Mouse (Mus musculus): ENCODE data around the gene Gm4305.
"Not testable (repeated sequence)": the region's sequence is repeated elsewhere in the genome, so short reads cannot be mapped to it uniquely, and the experiment has no call there.

The Gm4305 gene

DNA sequence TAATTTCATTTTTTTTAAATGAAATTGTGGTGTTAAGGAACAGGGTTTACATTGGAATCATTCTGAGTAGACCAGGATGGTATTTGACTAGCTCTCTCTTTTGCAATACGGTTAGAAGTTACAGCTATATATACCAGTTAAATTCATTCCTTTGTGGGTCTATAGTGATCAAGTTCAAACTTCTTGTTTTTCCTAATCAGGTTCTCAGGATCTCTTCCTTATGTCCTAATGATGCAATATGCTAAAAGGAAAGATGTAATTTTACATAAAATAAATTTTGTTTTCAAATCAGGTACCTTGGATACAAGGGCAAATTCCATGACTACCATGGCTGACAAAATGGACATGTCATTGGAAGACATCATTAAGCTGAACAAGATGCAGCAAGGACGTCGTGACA, at the start of gene Gm4305:
Gene Gm4305 (plus strand): TSS at position 301 of the 400 bp plus-strand sequence.
- not testable (repeated sequence) for DNase-seq (ENCODE audit: extremely low spot score)

DNA sequence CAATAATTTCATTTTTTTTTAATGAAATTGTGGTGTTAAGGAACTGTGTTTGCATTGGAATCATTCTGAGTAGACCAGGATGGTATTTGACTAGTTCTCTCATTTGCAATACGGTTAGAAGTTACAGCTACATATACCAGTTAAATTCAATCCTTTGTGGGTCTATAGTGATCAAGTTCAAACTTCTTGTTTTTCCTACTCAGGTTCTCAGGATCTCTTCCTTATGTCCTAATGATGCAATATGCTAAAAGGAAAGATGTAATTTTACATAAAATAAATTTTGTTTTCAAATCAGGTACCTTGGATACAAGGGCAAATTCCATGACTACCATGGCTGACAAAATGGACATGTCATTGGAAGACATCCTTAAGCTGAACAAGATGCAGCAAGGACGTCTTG, 15.5 kb upstream of the Gm4305 start, which contains the start of gene Gm4301:
Gene Gm4301 (plus strand): TSS at position 301 of the 400 bp plus-strand sequence.
- not testable (repeated sequence) for DNase-seq (ENCODE audit: extremely low spot score)

DNA sequence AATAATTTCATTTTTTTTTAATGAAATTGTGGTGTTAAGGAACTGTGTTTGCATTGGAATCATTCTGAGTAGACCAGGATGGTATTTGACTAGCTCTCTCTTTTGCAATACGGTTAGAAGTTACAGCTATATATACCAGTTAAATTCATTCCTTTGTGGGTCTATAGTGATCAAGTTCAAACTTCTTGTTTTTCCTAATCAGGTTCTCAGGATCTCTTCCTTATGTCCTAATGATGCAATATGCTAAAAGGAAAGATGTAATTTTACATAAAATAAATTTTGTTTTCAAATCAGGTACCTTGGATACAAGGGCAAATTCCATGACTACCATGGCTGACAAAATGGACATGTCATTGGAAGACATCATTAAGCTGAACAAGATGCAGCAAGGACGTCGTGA, 10.4 kb upstream of the Gm4305 start, which contains the start of gene Gm4302:
Gene Gm4302 (plus strand): TSS at position 301 of the 400 bp plus-strand sequence.
- not testable (repeated sequence) for DNase-seq (ENCODE audit: extremely low spot score)

DNA sequence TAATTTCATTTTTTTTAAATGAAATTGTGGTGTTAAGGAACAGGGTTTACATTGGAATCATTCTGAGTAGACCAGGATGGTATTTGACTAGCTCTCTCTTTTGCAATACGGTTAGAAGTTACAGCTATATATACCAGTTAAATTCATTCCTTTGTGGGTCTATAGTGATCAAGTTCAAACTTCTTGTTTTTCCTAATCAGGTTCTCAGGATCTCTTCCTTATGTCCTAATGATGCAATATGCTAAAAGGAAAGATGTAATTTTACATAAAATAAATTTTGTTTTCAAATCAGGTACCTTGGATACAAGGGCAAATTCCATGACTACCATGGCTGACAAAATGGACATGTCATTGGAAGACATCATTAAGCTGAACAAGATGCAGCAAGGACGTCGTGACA, 5.2 kb upstream of the Gm4305 start, which contains the start of gene Gm4303:
Gene Gm4303 (plus strand): TSS at position 301 of the 400 bp plus-strand sequence.
- DNase-seq (ENCODE audit: extremely low spot score), result not testable (repeated sequence)

DNA sequence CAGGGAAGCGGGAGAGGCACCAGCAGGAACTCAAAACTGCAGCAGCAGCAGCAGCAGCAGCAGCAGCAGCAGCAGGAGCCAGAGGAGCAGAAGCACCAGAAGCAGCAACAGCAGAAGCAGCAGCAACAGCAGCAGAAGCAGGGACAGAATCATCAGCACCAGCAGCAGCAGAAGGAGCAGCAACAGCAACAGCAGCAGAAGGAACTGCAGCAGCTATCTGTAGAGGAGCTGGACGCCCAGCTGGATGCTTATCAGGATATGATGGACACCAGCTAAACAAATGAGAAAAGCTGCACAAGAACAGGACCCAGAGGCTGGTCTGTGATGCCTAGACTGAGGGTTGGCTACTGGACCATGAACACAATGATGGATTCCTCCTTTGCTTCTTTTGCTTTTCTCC, 5.9 kb downstream of the Gm4305 start:
- DNase-seq (ENCODE audit: extremely low spot score), result not testable (repeated sequence)

DNA sequence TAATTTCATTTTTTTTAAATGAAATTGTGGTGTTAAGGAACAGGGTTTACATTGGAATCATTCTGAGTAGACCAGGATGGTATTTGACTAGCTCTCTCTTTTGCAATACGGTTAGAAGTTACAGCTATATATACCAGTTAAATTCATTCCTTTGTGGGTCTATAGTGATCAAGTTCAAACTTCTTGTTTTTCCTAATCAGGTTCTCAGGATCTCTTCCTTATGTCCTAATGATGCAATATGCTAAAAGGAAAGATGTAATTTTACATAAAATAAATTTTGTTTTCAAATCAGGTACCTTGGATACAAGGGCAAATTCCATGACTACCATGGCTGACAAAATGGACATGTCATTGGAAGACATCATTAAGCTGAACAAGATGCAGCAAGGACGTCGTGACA, 10.1 kb downstream of the Gm4305 start, which contains the start of gene Gm4307:
Gene Gm4307 (plus strand): TSS at position 301 of the 400 bp plus-strand sequence.
- not testable (repeated sequence) for DNase-seq (ENCODE audit: extremely low spot score)

DNA sequence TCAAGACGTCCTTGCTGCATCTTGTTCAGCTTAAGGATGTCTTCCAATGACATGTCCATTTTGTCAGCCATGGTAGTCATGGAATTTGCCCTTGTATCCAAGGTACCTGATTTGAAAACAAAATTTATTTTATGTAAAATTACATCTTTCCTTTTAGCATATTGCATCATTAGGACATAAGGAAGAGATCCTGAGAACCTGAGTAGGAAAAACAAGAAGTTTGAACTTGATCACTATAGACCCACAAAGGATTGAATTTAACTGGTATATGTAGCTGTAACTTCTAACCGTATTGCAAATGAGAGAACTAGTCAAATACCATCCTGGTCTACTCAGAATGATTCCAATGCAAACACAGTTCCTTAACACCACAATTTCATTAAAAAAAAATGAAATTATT, 31.6 kb downstream of the Gm4305 start, which contains the start of gene Gm4312:
Gene Gm4312 (minus strand): TSS at position 101 of the 400 bp plus-strand sequence.
- not testable (repeated sequence) for DNase-seq (ENCODE audit: extremely low spot score)
